Mouse (Mus musculus) MEL (cell line): ENCODE measurements around the gene Usp33. TPM values are rescaled to one million over a fixed set of nuclear protein-coding genes. Genes with fewer than 3 reads are reported as not detected.

Source experiments
- DNase-seq: peaks from one replicate; pipeline ENCODE4 v3.0.0; 2011; ENCODE audit warnings: low read depth, low spot score
- H3K27ac ChIP-seq: 2 replicates; pipeline ENCODE4 v1.5.1; 2012; ENCODE audit warnings: low read depth, mild to moderate bottlenecking, control low read depth, low read length, moderate library complexity; ENCODE audit not compliant: control insufficient read depth
- H3K27me3 ChIP-seq, 2 experiments: fragments of 150-350 bp in 1 of 2; sonication (generic) in 1 of 2; 2 replicates each; pipeline ENCODE4 v1.6.1; 2012; ENCODE audit warnings: low read length in 2 of 2, mild to moderate bottlenecking in 2 of 2, improper control_type of control experiment in 1 of 2, moderate library complexity in 1 of 2; ENCODE audit not compliant: insufficient read depth in 2 of 2, control insufficient read depth in 1 of 2
- H3K36me3 ChIP-seq, 2 experiments: 2 replicates each; pipeline ENCODE4 v1.6.1; 2012 to 2014; ENCODE audit warnings: low read length in 2 of 2, improper control_type of control experiment in 1 of 2, inconsistent platforms in 1 of 2, mild to moderate bottlenecking in 1 of 2; ENCODE audit not compliant: insufficient read depth in 2 of 2, control insufficient read depth in 1 of 2
- H3K4me1 ChIP-seq, 2 experiments: fragments of 150-350 bp in 1 of 2; sonication (generic) in 1 of 2; 2 replicates each; pipeline ENCODE4 v1.6.1; 2012; ENCODE audit warnings: low read length in 2 of 2, improper control_type of control experiment in 1 of 2, mild to moderate bottlenecking in 1 of 2; ENCODE audit not compliant: insufficient read depth in 2 of 2, control insufficient read depth in 1 of 2
- H3K4me3 ChIP-seq, 2 experiments: fragments of 150-350 bp in 1 of 2; sonication (generic) in 1 of 2; 2 replicates each; pipeline ENCODE4 v1.5.1; 2012; ENCODE audit warnings: low read depth in 2 of 2, low read length in 2 of 2, mild to moderate bottlenecking in 2 of 2, moderate library complexity in 2 of 2, control low read depth in 1 of 2, improper control_type of control experiment in 1 of 2; ENCODE audit not compliant: control insufficient read depth in 1 of 2, insufficient read depth in 1 of 2
- H3K79me2 ChIP-seq: 2 replicates; pipeline ENCODE4 v1.6.1; 2012; ENCODE audit warnings: mild to moderate bottlenecking, low read length, moderate library complexity; ENCODE audit not compliant: control insufficient read depth, poor library complexity, insufficient read depth
- H3K9ac ChIP-seq: 2 replicates; pipeline ENCODE4 v1.6.1; 2012; ENCODE audit warnings: low read depth, mild to moderate bottlenecking, control low read depth, low read length, moderate library complexity; ENCODE audit not compliant: control insufficient read depth, poor library complexity, severe bottlenecking
- H3K9me3 ChIP-seq: fragments of 150-350 bp; sonication (generic); replicated peaks from 2 replicates; pipeline ENCODE4 v1.6.1; 2012; ENCODE audit warnings: mild to moderate bottlenecking, low read length, improper control_type of control experiment, moderate library complexity; ENCODE audit not compliant: insufficient read depth
- BHLHE40 ChIP-seq: IDR thresholded peaks from 2 replicates; pipeline ENCODE4 v1.6.1; 2012; ENCODE audit warnings: low read depth, mild to moderate bottlenecking, inconsistent platforms, low read length, improper control_type of control experiment, borderline replicate concordance
- CHD1 ChIP-seq: IDR thresholded peaks from 2 replicates; pipeline ENCODE4 v1.6.1; 2012; ENCODE audit warnings: low read depth, mild to moderate bottlenecking, inconsistent platforms, low read length, improper control_type of control experiment
- CTCF ChIP-seq, 3 experiments: IDR thresholded peaks in 2 of 3; conservative IDR thresholded peaks in 1 of 3; 2 replicates each; pipeline ENCODE4 v1.5.1; 2011 to 2012; ENCODE audit warnings: low read length in 3 of 3, low read depth in 2 of 3, mild to moderate bottlenecking in 2 of 3, improper control_type of control experiment in 1 of 3, inconsistent platforms in 1 of 3, mixed read lengths in 1 of 3, moderate library complexity in 1 of 3; ENCODE audit not compliant: control insufficient read depth in 1 of 3, insufficient read depth in 1 of 3, poor library complexity in 1 of 3, severe bottlenecking in 1 of 3
- E2F4 ChIP-seq: IDR thresholded peaks from 2 replicates; pipeline ENCODE4 v1.6.1; 2011; ENCODE audit warnings: low read depth, low read length, improper control_type of control experiment, borderline replicate concordance
- ELF1 ChIP-seq: IDR thresholded peaks from 2 replicates; pipeline ENCODE4 v1.6.1; 2014; ENCODE audit warnings: low read depth, mild to moderate bottlenecking, inconsistent platforms, low read length, improper control_type of control experiment, moderate library complexity
- EP300 ChIP-seq, 2 experiments: IDR thresholded peaks; 2 replicates each; pipeline ENCODE4 v1.6.1; 2011; ENCODE audit warnings: improper control_type of control experiment in 2 of 2, low read length in 2 of 2, low read depth in 1 of 2, mild to moderate bottlenecking in 1 of 2
- ETS1 ChIP-seq: IDR thresholded peaks from 2 replicates; pipeline ENCODE4 v1.6.1; 2012; ENCODE audit warnings: low read depth, mild to moderate bottlenecking, inconsistent platforms, low read length, improper control_type of control experiment, moderate library complexity
- GABPA ChIP-seq: IDR thresholded peaks from 2 replicates; pipeline ENCODE4 v1.6.1; 2012; ENCODE audit warnings: low read depth, mild to moderate bottlenecking, inconsistent platforms, low read length, improper control_type of control experiment, moderate library complexity
- GATA1 ChIP-seq: IDR thresholded peaks from 2 replicates; pipeline ENCODE4 v1.6.1; 2011; ENCODE audit warnings: low read depth, low read length, improper control_type of control experiment
- HCFC1 ChIP-seq: IDR thresholded peaks from 2 replicates; pipeline ENCODE4 v1.6.1; 2012; ENCODE audit warnings: low read depth, mild to moderate bottlenecking, inconsistent platforms, low read length, improper control_type of control experiment, moderate library complexity
- JUND ChIP-seq: IDR thresholded peaks from 2 replicates; pipeline ENCODE4 v1.6.1; 2011; ENCODE audit warnings: low read depth, mild to moderate bottlenecking, improper control_type of control experiment, low read length
- KAT2A ChIP-seq: conservative IDR thresholded peaks from 2 replicates; pipeline ENCODE4 v1.6.1; 2012; ENCODE audit warnings: low read depth, low read length, improper control_type of control experiment, inconsistent platforms
- MAFK ChIP-seq: IDR thresholded peaks from 2 replicates; pipeline ENCODE4 v1.6.1; 2011; ENCODE audit warnings: low read depth, mild to moderate bottlenecking, low read length, improper control_type of control experiment, borderline replicate concordance
- MAZ ChIP-seq: IDR thresholded peaks from 2 replicates; pipeline ENCODE4 v1.6.1; 2012; ENCODE audit warnings: low read depth, mild to moderate bottlenecking, inconsistent platforms, low read length, improper control_type of control experiment
- MEF2A ChIP-seq: IDR thresholded peaks from 2 replicates; pipeline ENCODE4 v1.6.1; 2014; ENCODE audit warnings: low read depth, mild to moderate bottlenecking, inconsistent platforms, low read length, improper control_type of control experiment; ENCODE audit not compliant: poor library complexity, insufficient replicate concordance, severe bottlenecking; ENCODE audit errors: extremely low read depth
- MYB ChIP-seq: IDR thresholded peaks from 2 replicates; pipeline ENCODE4 v1.6.1; 2011; ENCODE audit warnings: mild to moderate bottlenecking, low read depth, low read length, improper control_type of control experiment
- NRF1 ChIP-seq: IDR thresholded peaks from 2 replicates; pipeline ENCODE4 v1.6.1; 2014; ENCODE audit warnings: low read depth, mild to moderate bottlenecking, inconsistent platforms, low read length, improper control_type of control experiment, moderate library complexity; ENCODE audit not compliant: poor library complexity, insufficient read depth, severe bottlenecking
- POLR2A ChIP-seq, 2 experiments: IDR thresholded peaks; 2 replicates each; pipeline ENCODE4 v1.6.1; 2011 to 2012; ENCODE audit warnings: low read length in 2 of 2, mild to moderate bottlenecking in 2 of 2, control low read depth in 1 of 2, improper control_type of control experiment in 1 of 2, low read depth in 1 of 2, moderate library complexity in 1 of 2; ENCODE audit not compliant: control insufficient read depth in 1 of 2, insufficient read depth in 1 of 2, poor library complexity in 1 of 2
- POLR2AphosphoS2 ChIP-seq: IDR thresholded peaks from 2 replicates; pipeline ENCODE4 v1.6.1; 2011; ENCODE audit warnings: low read length, improper control_type of control experiment
- RAD21 ChIP-seq: IDR thresholded peaks from 2 replicates; pipeline ENCODE4 v1.6.1; 2011; ENCODE audit warnings: mild to moderate bottlenecking, low read depth, low read length, improper control_type of control experiment
- SIN3A ChIP-seq: IDR thresholded peaks from 2 replicates; pipeline ENCODE4 v1.6.1; 2012; ENCODE audit warnings: low read length, improper control_type of control experiment, inconsistent platforms
- SMC3 ChIP-seq: IDR thresholded peaks from 2 replicates; pipeline ENCODE4 v1.6.1; 2011; ENCODE audit warnings: low read depth, low read length, improper control_type of control experiment
- TAL1 ChIP-seq: IDR thresholded peaks from 2 replicates; pipeline ENCODE4 v1.6.1; 2012; ENCODE audit warnings: mild to moderate bottlenecking, inconsistent platforms, low read length, moderate library complexity, mixed read lengths
- TCF12 ChIP-seq: IDR thresholded peaks from 2 replicates; pipeline ENCODE4 v1.6.1; 2014; ENCODE audit warnings: low read depth, mild to moderate bottlenecking, inconsistent platforms, low read length, improper control_type of control experiment, moderate library complexity
- UBTF ChIP-seq: IDR thresholded peaks from 2 replicates; pipeline ENCODE4 v1.6.1; 2012; ENCODE audit warnings: low read depth, mild to moderate bottlenecking, inconsistent platforms, low read length, improper control_type of control experiment, moderate library complexity, borderline replicate concordance; ENCODE audit not compliant: insufficient read depth
- USF2 ChIP-seq, 2 experiments: IDR thresholded peaks; 2 replicates each; pipeline ENCODE4 v1.6.1; 2011 to 2012; ENCODE audit warnings: improper control_type of control experiment in 2 of 2, low read length in 2 of 2, borderline replicate concordance in 1 of 2, inconsistent platforms in 1 of 2, low read depth in 1 of 2, mild to moderate bottlenecking in 1 of 2; ENCODE audit not compliant: insufficient read depth in 1 of 2
- ZC3H11A ChIP-seq: IDR thresholded peaks from 2 replicates; pipeline ENCODE4 v1.6.1; 2012; ENCODE audit warnings: low read depth, mild to moderate bottlenecking, inconsistent platforms, low read length, improper control_type of control experiment
- ZMIZ1 ChIP-seq: IDR thresholded peaks from 2 replicates; pipeline ENCODE4 v1.6.1; 2012; ENCODE audit warnings: low read depth, mild to moderate bottlenecking, inconsistent platforms, low read length, improper control_type of control experiment, moderate library complexity
- polyA plus RNA-seq, 2 experiments: library from polyadenylated mRNA; stranded (reverse) in 1 of 2; unstranded in 1 of 2; fragments of >175 nt in 1 of 2; fragments of >200 nt in 1 of 2; gene quantifications; 2 replicates each; pipeline versions ENCODE4 v1.2.1 to v1.2.4; 2012; ENCODE audit warnings: low replicate concordance in 2 of 2, low read depth in 1 of 2; ENCODE audit not compliant: insufficient read length in 2 of 2, insufficient read depth in 1 of 2, missing spikeins in 1 of 2
- total RNA-seq: library from RNA; depleted of rRNA; stranded (reverse); fragments of 300-350 nt; gene quantifications from 2 replicates; pipeline ENCODE4 v1.2.3, GENCODE M21; 2012

Usp33 gene
- total and polyA plus RNA-seq, 3 experiments, result 32.3 to 34.1 TPM; not detected in 1

- Histone ChIP-seq H3K9me3 (no peaks in the 10 kb centered on the region), H3K27me3 (no peaks in the 10 kb centered on the region), H3K4me3 (no peak overlapping the region), H3K36me3 (peaks cover 2 to 22% of the 10 kb centered on the region in 2 experiments; a peak in 3 of 4 replicates), H3K27ac (no peak overlapping the region), H3K4me1 (peaks cover 0 to 4% of the 10 kb centered on the region in 2 experiments; a peak in 1 of 4 replicates), H3K79me2 (peaks cover 27% of the 10 kb centered on the region), H3K9ac (no peak overlapping the region)
- TF ChIP-seq POLR2A (IDR thresholded peaks at IDR 0.05; ENCODE audit: control insufficient read depth in 1 of 2, insufficient read depth in 1 of 2, low read depth in 1 of 2, low read length in 2 of 2, poor library complexity in 1 of 2) (no peak), GABPA (no peak), ZMIZ1 (no peak), MEF2A (no peak), E2F4 (no peak), MAFK (no peak), NRF1 (no peak), JUND (no peak), ELF1 (no peak), GATA1 (no peak), BHLHE40 (no peak), KAT2A (no peak), EP300 (IDR thresholded peaks at IDR 0.05; ENCODE audit: low read depth in 1 of 2, low read length in 2 of 2) (no peak), ZC3H11A (no peak), USF2 (IDR thresholded peaks at IDR 0.05; ENCODE audit: borderline replicate concordance in 1 of 2, insufficient read depth in 1 of 2, low read depth in 1 of 2, low read length in 2 of 2) (no peak), TAL1 (no peak), TCF12 (no peak), MAZ (no peak)
- no peak for DNase-seq
These were observed 10.5 kb downstream of the Usp33 start for GRCm38 (mm10) chr3:152356751-152357150.

GRCm38 (mm10) chr3:152359151-152359550 is 12.9 kb downstream of the Usp33 start:
- Histone ChIP-seq H3K27ac (no peak overlapping the region), H3K9ac (no peak overlapping the region), H3K4me3 (no peak overlapping the region), H3K36me3 (peaks cover 2 to 36% of the 10 kb centered on the region in 2 experiments; a peak in 3 of 4 replicates), H3K4me1 (peaks cover 0 to 4% of the 10 kb centered on the region in 2 experiments; a peak in 1 of 4 replicates), H3K79me2 (peaks cover 13% of the 10 kb centered on the region), H3K9me3 (no peaks in the 10 kb centered on the region), H3K27me3 (no peaks in the 10 kb centered on the region)
- no peak for DNase-seq
- TF ChIP-seq MYB, result no peak
- no peak for TF ChIP-seq ZMIZ1
- no peak for TF ChIP-seq HCFC1
- TF ChIP-seq GATA1, result no peak
- TF ChIP-seq ETS1, result no peak
- TF ChIP-seq CTCF (IDR thresholded peaks at IDR 0.05 in 2 of 3, conservative IDR thresholded peaks at IDR 0.05 in 1 of 3; ENCODE audit: control insufficient read depth in 1 of 3, insufficient read depth in 1 of 3, low read depth in 2 of 3, low read length in 3 of 3, poor library complexity in 1 of 3, severe bottlenecking in 1 of 3), result no peak
- TF ChIP-seq POLR2AphosphoS2, result no peak
- no peak for TF ChIP-seq RAD21
- no peak for TF ChIP-seq MAZ
- TF ChIP-seq ELF1, result no peak
- TF ChIP-seq UBTF, result no peak
- no peak for TF ChIP-seq USF2 (IDR thresholded peaks at IDR 0.05; ENCODE audit: borderline replicate concordance in 1 of 2, insufficient read depth in 1 of 2, low read depth in 1 of 2, low read length in 2 of 2)
- TF ChIP-seq SMC3, result no peak
- no peak for TF ChIP-seq CHD1
- no peak for TF ChIP-seq SIN3A
- no peak for TF ChIP-seq GABPA
- TF ChIP-seq NRF1, result no peak
- TF ChIP-seq MAFK, result no peak
